Mouse (Mus musculus) brain, embryonic 14.5 days (tissue): Measurements from ENCODE around the gene Tmem135.

Experiments
- CTCF ChIP-seq: fragments of 200-500 bp; IDR thresholded peaks from 2 replicates; pipeline ENCODE4 v1.5.1; 2012; ENCODE audit warnings: inconsistent platforms, mild to moderate bottlenecking, moderate library complexity, borderline replicate concordance; ENCODE audit not compliant: insufficient read depth, insufficient read length; ENCODE audit errors: extremely low read depth
- POLR2A ChIP-seq: fragments of 200-500 bp; IDR thresholded peaks from 2 replicates; pipeline ENCODE4 v1.6.1; 2012; ENCODE audit warnings: mild to moderate bottlenecking, inconsistent platforms, borderline replicate concordance; ENCODE audit not compliant: poor library complexity, insufficient read depth, insufficient read length, severe bottlenecking; ENCODE audit errors: extremely low read depth

- TF ChIP-seq POLR2A = no peak
- no peak for TF ChIP-seq CTCF
Measured at GRCm38 (mm10) chr7:89428804-89429203, 24.8 kb upstream of the Tmem135 start.
